Mouse (Mus musculus): ENCODE results near the gene Zkscan3. TPM values are rescaled to one million over a fixed set of nuclear protein-coding genes. Genes with fewer than 3 reads are reported as not detected.
A peak's percentile ranks its signal among the peaks of the same experiment; 100 is the strongest.

Gene Zkscan3
- total and polyA plus RNA-seq, 3 experiments, result 18.7 to 27.7 (median 23.2) TPM

DNA sequence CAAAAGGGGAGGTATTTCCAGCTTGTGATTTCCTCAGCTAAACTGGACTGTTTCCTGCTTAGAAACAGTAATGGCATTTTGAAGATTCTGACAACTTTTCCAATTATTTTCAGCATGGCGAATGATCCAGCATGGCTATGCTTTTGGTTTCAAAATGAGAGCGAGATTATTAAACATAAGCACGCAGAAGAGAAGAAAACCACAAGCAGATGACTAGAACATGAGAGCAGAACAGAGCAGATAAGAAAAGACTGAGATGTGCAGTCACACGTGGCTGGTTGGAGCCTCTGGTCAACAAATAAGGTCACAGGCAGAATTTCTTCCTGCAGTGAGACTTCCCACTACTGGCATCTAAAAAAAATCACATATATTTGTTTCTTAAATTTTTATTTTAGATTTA is 12.7 kb upstream of the Zkscan3 start:
- H3K36me3 ChIP-seq (ENCODE audit: control insufficient read depth, insufficient read depth, low read length), result no peaks in the 10 kb centered on the region
- WGBS, result 58% methylated on average over 4 of the region's 4 CpGs
- no peak overlapping the region for H3K9ac ChIP-seq (ENCODE audit: low read depth, low read length)
- intact Hi-C loops (cut with DNase I), result no loop called here
- H3K27me3 ChIP-seq (ENCODE audit: control insufficient read depth, insufficient read depth, low read length), result no peaks in the 10 kb centered on the region
- no peaks in the 10 kb centered on the region for H3K79me2 ChIP-seq (replicated peaks; ENCODE audit: control insufficient read depth, insufficient read depth, low read length)
- TF ChIP-seq POLR2A (IDR thresholded peaks at IDR 0.05; ENCODE audit: insufficient read depth, low read depth, low read length), result no peak
- no peak for TF ChIP-seq CTCF (IDR thresholded peaks at IDR 0.05)
- TF ChIP-seq EP300 (IDR thresholded peaks at IDR 0.05; ENCODE audit: insufficient read depth, low read depth, low read length), result no peak
- no peak overlapping the region for H3K27ac ChIP-seq
- no peaks in the 10 kb centered on the region for H3K4me1 ChIP-seq (ENCODE audit: control insufficient read depth, insufficient read depth, low read length)
- H3K4me3 ChIP-seq, result no peak overlapping the region
- DNase-seq, result no peak

DNA sequence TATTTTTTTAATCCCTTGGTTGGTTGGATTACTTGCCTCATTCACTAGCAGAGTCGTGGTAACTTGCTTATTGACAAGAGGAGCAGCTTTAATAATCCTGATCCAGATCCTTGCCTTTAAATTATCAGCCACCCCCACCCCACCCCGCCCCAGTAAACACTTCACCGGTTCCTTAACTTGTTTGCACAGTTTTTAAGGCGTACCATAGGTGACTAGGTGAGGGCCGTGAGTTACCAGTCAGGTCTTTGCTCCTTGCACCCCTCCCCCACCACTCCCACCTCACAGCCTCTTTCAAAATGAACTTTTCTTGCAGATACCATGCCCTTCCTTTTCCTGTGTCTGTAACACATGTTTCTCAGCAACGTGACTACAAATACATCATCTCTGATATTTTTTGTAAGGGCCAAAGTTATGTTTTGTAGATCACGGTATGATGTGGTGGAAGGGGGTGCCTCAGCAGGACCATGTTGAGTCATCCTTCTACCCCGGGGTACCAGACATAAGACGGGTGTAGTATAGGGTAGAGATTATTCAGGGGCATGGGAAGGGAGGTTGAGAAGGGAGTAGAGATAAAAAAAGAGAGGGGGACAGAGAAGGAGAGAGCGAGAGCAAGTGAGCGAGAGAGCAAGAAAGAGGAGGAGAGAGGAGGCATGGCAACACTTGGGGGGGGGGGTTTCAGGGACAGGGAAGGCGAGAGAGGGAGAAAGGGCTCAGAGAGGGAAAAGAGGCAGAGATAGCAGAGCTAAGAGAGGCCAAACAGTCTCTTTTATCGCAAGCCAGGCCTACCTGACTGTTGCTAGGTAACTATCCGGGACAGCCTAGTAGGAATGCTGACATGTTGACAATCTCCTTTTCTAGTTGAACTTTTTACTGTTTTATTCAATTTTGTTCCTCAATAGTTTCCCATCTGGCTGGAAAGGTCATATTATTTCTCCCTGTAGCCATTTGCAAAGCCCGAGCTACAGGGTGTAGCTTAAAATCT is 12.0 kb upstream of the Zkscan3 start:
- H3K27ac ChIP-seq, result no peak overlapping the region
- H3K9ac ChIP-seq (ENCODE audit: low read depth, low read length), result no peak overlapping the region
- TF ChIP-seq CTCF (IDR thresholded peaks at IDR 0.05), result no peak
- TF ChIP-seq POLR2A (IDR thresholded peaks at IDR 0.05; ENCODE audit: insufficient read depth, low read depth, low read length), result no peak
- no peak for TF ChIP-seq EP300 (IDR thresholded peaks at IDR 0.05; ENCODE audit: insufficient read depth, low read depth, low read length)
- intact Hi-C loops (cut with DNase I), result no loop called here
- no peak for DNase-seq
- no peaks in the 10 kb centered on the region for H3K4me1 ChIP-seq (ENCODE audit: control insufficient read depth, insufficient read depth, low read length)
- 51% methylated on average over 15 of the region's 15 CpGs for WGBS
- H3K4me3 ChIP-seq, result no peak overlapping the region
- no peaks in the 10 kb centered on the region for H3K79me2 ChIP-seq (replicated peaks; ENCODE audit: control insufficient read depth, insufficient read depth, low read length)
- H3K27me3 ChIP-seq (ENCODE audit: control insufficient read depth, insufficient read depth, low read length), result no peaks in the 10 kb centered on the region
- no peaks in the 10 kb centered on the region for H3K36me3 ChIP-seq (ENCODE audit: control insufficient read depth, insufficient read depth, low read length)

- H3K4me1 ChIP-seq (ENCODE audit: control insufficient read depth, insufficient read depth, low read length), result no peaks in the 10 kb centered on the region; the same call in 1 of the 2 replicates
- no peaks in the 10 kb centered on the region for H3K36me3 ChIP-seq (ENCODE audit: control insufficient read depth, insufficient read depth, low read length)
- H3K9ac ChIP-seq (ENCODE audit: low read depth, low read length), result peak overlapping the region; percentile 33
- TF ChIP-seq CTCF (IDR thresholded peaks at IDR 0.05), result no peak
- no peak for TF ChIP-seq POLR2A (IDR thresholded peaks at IDR 0.05; ENCODE audit: insufficient read depth, low read depth, low read length)
- TF ChIP-seq EP300 (IDR thresholded peaks at IDR 0.05; ENCODE audit: insufficient read depth, low read depth, low read length), result no peak
- WGBS, result 55% methylated on average over 11 of the region's 11 CpGs
- H3K79me2 ChIP-seq (replicated peaks; ENCODE audit: control insufficient read depth, insufficient read depth, low read length), result no peaks in the 10 kb centered on the region
- peak overlapping the region; percentile 96 for H3K27ac ChIP-seq
- H3K4me3 ChIP-seq, result peak overlapping the region; percentile 77
- intact Hi-C loops (cut with DNase I), result loop anchor here (5.0 kb wide), 1 partner anchor 237 kb away; no protein-coding TSS in a partner anchor
- H3K27me3 ChIP-seq (ENCODE audit: control insufficient read depth, insufficient read depth, low read length), result no peaks in the 10 kb centered on the region
- DNase-seq, result no peak
These were observed 6.4 kb upstream of the Zkscan3 start for GRCm38 (mm10) chr13:21408805-21409459.

DNA sequence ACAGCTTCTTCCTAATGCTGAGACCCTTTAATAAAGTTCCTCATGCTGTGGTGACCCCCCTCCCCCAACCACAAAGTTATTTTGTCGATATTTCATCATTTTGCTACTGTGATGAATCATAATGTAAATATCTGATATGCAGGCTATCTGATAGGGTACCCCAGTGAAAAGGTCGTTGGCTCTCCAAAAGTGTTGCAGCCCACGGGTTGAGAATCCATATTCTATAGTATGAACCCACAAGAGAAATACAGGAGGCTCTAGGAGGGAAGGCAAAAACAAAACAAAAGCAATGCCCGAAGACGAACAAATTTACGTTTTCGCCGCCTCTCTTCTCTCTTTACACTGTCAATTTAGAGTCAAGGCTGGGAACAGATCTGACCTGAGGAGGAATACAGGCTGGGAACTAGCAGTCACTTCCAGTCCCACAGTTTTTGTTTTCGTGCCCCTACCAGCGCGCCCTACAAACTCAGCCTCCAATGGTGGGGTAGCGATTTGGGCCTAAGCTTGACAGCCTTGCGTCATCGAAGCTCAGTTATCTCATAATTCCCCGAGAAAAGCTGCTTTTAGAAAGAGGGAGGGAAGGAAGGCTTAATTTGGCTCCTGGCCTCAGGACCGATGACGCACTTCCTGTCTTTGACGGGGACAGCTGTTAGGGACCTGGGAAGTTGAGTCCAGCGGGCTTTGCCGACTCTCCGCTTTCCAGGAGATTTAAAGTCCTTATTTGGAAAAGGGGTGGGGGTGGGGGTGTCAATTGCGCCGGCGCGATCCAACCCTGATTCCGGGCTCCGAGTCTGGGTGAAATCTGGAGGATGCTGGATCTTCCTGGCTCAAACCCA is 5.6 kb upstream of the Zkscan3 start:
- H3K79me2 ChIP-seq (replicated peaks; ENCODE audit: control insufficient read depth, insufficient read depth, low read length), result no peaks in the 10 kb centered on the region
- DNase-seq, result peak; percentile 86 to 90
- no peaks in the 10 kb centered on the region for H3K36me3 ChIP-seq (ENCODE audit: control insufficient read depth, insufficient read depth, low read length)
- TF ChIP-seq CTCF (IDR thresholded peaks at IDR 0.05) (no peak), POLR2A (IDR thresholded peaks at IDR 0.05; ENCODE audit: insufficient read depth, low read depth, low read length) (peak; percentile 74), EP300 (IDR thresholded peaks at IDR 0.05; ENCODE audit: insufficient read depth, low read depth, low read length) (0 out of 2 replicates have a peak, but pooled peaks have one; percentile 35)
- 2% methylated on average over 27 of the region's 27 CpGs for WGBS
- intact Hi-C loops (cut with DNase I), result loop anchor here (5.0 kb wide), 1 partner anchor 236 kb away; no protein-coding TSS in a partner anchor
- peak overlapping the region; percentile 96 for H3K27ac ChIP-seq
- H3K4me3 ChIP-seq, result peak overlapping the region; percentile 77
- H3K4me1 ChIP-seq (ENCODE audit: control insufficient read depth, insufficient read depth, low read length), result no peaks in the 10 kb centered on the region; the same call in 1 of the 2 replicates
- no peaks in the 10 kb centered on the region for H3K27me3 ChIP-seq (ENCODE audit: control insufficient read depth, insufficient read depth, low read length)
- peak overlapping the region; percentile 90 for H3K9ac ChIP-seq (ENCODE audit: low read depth, low read length)

- Histone ChIP-seq H3K27ac (peak overlapping the region; percentile 96), H3K79me2 (replicated peaks; ENCODE audit: control insufficient read depth, insufficient read depth, low read length) (no peaks in the 10 kb centered on the region), H3K9ac (ENCODE audit: low read depth, low read length) (peak overlapping the region; percentile 12), H3K4me3 (peak overlapping the region; percentile 77), H3K36me3 (ENCODE audit: control insufficient read depth, insufficient read depth, low read length) (no peaks in the 10 kb centered on the region), H3K4me1 (ENCODE audit: control insufficient read depth, insufficient read depth, low read length) (no peaks in the 10 kb centered on the region; the same call in 1 of the 2 replicates), H3K27me3 (ENCODE audit: control insufficient read depth, insufficient read depth, low read length) (no peaks in the 10 kb centered on the region)
- TF ChIP-seq POLR2A (IDR thresholded peaks at IDR 0.05; ENCODE audit: insufficient read depth, low read depth, low read length) (no peak), EP300 (IDR thresholded peaks at IDR 0.05; ENCODE audit: insufficient read depth, low read depth, low read length) (no peak), CTCF (IDR thresholded peaks at IDR 0.05) (no peak)
- peak in 1 of 2 experiments; percentile 7 for DNase-seq
- intact Hi-C loops (cut with DNase I), result loop anchor here (5.0 kb wide), 1 partner anchor 235 kb away; no protein-coding TSS in a partner anchor
- WGBS, result 50% methylated on average over 11 of the region's 11 CpGs
These were observed 4.8 kb upstream of the Zkscan3 start for GRCm38 (mm10) chr13:21407341-21407740.
